Mouse (Mus musculus): Measurements from ENCODE around the gene Gm5483. TPM values are rescaled to one million over a fixed set of nuclear protein-coding genes. Genes with fewer than 3 reads are reported as not detected.

Gene Gm5483
- 1.6 and 3.9 TPM in 2 replicates for polyA plus RNA-seq (2015; fragmentation: Nextera tagmentation; extraction: Ambion mirVana)

DNA sequence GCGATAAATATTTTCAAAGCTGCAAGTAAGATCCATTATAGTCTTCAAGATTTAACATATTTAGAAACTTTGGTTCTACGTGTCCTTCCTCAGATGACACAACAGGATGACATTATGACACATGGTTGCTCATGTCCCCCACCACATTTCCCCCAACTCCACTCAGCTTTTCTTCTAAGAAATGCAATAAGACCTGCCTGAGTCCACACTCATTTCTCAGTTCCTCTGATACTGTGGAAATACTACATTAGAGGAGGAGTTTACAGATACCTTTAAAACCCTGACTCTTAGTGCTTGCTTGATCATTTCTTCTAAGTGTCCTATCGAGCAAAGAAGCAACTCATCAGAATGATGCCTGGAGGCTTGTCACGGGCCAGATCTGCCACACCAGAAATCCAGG, at the start of gene Gm5483:
Gene Gm5483, plus strand, starts transcription at position 301 of the 400 bp plus-strand sequence.

DNA sequence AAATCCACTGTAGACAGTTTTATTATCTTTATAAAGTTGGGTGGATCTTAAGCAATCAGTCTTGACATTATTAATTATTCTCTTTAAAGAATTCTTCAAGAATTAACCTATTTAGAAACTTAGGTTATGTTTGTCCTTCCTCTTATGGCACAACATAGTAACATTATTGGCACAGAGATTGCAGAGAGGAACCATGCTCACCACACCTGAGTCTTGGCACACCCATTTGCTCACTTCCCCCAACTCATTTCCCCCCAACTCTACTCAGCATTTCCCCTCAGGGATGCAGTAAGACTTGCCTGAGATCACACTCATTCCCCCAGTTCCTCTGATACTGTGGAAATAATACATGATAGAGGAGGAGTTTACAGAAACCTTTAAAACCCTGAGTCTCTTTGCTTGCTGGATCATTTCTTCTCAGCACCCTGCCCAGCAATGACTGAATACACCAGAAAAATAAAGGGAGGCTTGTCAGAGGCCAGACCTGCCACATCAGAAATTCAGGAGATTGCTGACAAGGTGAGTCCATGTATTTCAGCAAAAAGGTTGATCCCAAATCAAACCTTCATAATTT, 27.5 kb upstream of the Gm5483 start, which contains the start of gene Stfa2l1:
Gene Stfa2l1, plus strand, starts transcription at position 410 of the 574 bp plus-strand sequence.

DNA sequence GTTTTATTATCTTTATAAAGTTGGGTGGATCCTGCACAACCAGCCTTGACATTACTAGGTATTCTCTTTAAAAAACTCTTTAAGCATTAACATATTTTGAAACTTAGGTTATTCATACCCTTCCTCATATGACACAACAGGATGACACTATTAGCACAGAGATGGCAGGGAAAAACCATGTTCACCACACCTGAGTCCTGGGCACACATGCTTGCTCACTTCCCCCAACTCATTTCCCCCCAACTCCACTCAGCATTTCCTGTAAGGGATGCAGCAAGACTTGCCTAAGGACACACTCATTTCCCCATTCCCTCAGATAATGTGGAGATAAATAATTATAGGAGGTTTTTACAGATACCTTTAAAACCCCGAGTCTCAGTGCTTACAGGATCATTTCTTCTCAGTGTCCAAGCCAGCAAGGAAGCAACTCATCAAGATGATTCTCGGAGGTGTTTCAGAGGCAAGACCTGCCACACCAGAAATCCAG, 26.0 kb downstream of the Gm5483 start, which contains the start of gene Gm5416:
Gene Gm5416, plus strand, starts transcription at position 437 of the 487 bp plus-strand sequence.

DNA sequence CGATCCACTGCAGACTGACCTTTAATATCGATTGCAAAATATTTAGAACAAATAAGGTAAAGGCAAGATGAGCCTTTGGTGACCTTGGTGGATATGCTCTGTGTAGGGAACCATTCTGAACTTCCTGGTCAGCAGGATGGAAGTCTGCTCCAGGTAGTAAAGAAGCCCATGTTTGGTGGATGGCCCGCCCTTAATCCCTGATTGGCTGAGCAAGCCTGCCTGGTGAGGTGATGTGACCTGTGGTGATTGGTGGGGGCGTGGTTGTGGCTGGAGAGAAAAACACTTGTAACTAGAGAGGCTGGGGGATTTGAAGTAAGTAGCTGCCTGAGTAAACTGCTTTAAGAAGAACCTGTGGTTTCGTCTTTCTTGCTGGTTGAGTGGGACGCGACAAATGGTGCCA, 37.2 kb downstream of the Gm5483 start, which contains the start of gene 2010005H15Rik:
Gene 2010005H15Rik, plus strand, starts transcription at position 301 of the 400 bp plus-strand sequence.

Other genes with a start within 250 kb of the Gm5483 start
- 7.3 TPM in 2 replicates for gene Parp9, start 245.7 kb upstream of the Gm5483 start, polyA plus RNA-seq (2015; fragmentation: Nextera tagmentation; extraction: Ambion mirVana)
- gene Dtx3l, start 245.1 kb upstream of the Gm5483 start, polyA plus RNA-seq (2015; fragmentation: Nextera tagmentation; extraction: Ambion mirVana) = 3.4 and 4.0 TPM in 2 replicates
- 26.2 and 28.8 TPM in 2 replicates for gene Kpna1, start 205.5 kb upstream of the Gm5483 start, polyA plus RNA-seq (2015; fragmentation: Nextera tagmentation; extraction: Ambion mirVana)
- gene Wdr5b, start 143.0 kb upstream of the Gm5483 start, polyA plus RNA-seq (2015; fragmentation: Nextera tagmentation; extraction: Ambion mirVana) = 5.3 and 5.9 TPM in 2 replicates
- 265 and 287 TPM in 2 replicates for gene Fam162a, start 112.6 kb upstream of the Gm5483 start, polyA plus RNA-seq (2015; fragmentation: Nextera tagmentation; extraction: Ambion mirVana)
- gene Ccdc58, start 112.5 kb upstream of the Gm5483 start, polyA plus RNA-seq (2015; fragmentation: Nextera tagmentation; extraction: Ambion mirVana) = 65.8 and 66.0 TPM in 2 replicates
- 5.2 TPM in 1 of 2 replicates, not detected in the other for gene Csta1, start 53.0 kb upstream of the Gm5483 start, polyA plus RNA-seq (2015; fragmentation: Nextera tagmentation; extraction: Ambion mirVana)
- gene Stfa2l1, start 27.4 kb upstream of the Gm5483 start, polyA plus RNA-seq (2015; fragmentation: Nextera tagmentation; extraction: Ambion mirVana) = 1.7 and 1.8 TPM in 2 replicates
- gene Gm5416, start 26.2 kb downstream of the Gm5483 start, polyA plus RNA-seq (2015; fragmentation: Nextera tagmentation; extraction: Ambion mirVana) = not detected in 2 replicates
- gene 2010005H15Rik, start 37.3 kb downstream of the Gm5483 start, polyA plus RNA-seq (2015; fragmentation: Nextera tagmentation; extraction: Ambion mirVana) = 0.51 and 1.3 TPM in 2 replicates
- gene Stfa1, start 92.7 kb downstream of the Gm5483 start, polyA plus RNA-seq (2015; fragmentation: Nextera tagmentation; extraction: Ambion mirVana) = 3.5 and 39.7 TPM in 2 replicates
- gene BC117090, start 150.1 kb downstream of the Gm5483 start, polyA plus RNA-seq (2015; fragmentation: Nextera tagmentation; extraction: Ambion mirVana) = 0.78 TPM in 1 of 2 replicates, not detected in the other
- gene BC100530, start 183.5 kb downstream of the Gm5483 start, polyA plus RNA-seq (2015; fragmentation: Nextera tagmentation; extraction: Ambion mirVana) = 3.8 and 147 TPM in 2 replicates
- gene Stfa2, start 224.2 kb downstream of the Gm5483 start, polyA plus RNA-seq (2015; fragmentation: Nextera tagmentation; extraction: Ambion mirVana) = 1.5 and 14.0 TPM in 2 replicates

All from skeletal muscle tissue, postnatal 0 days (tissue).